Mouse (Mus musculus) embryonic facial prominence, embryonic 14.5 days (tissue): Measurements from ENCODE around the gene Ndufs1. TPM values are rescaled to one million over a fixed set of nuclear protein-coding genes. Genes with fewer than 3 reads are reported as not detected.
A peak's percentile ranks its signal among the peaks of the same experiment; 100 is the strongest.

Experiments
- ATAC-seq: fragments of 200-750 bp; cut with Nextera tagmentation; 2 replicates; pipeline ENCODE4 v1.8.0; 2017; ENCODE audit warnings: low read depth, moderate number of reproducible peaks, moderate TSS enrichment
- DNase-seq: peaks from one replicate; pipeline ENCODE4 v3.0.0-alpha.2; 2015; ENCODE audit warnings: low spot score
- H3K27ac ChIP-seq: fragments of 300-500 bp; sonication (generic); replicated peaks from 2 replicates; pipeline ENCODE4 v1.5.1; 2014; ENCODE audit warnings: low read depth, mild to moderate bottlenecking, low read length, moderate library complexity
- H3K27me3 ChIP-seq: fragments of 300-500 bp; sonication (generic); replicated peaks from 2 replicates; pipeline ENCODE4 v1.6.1; 2014; ENCODE audit warnings: low read length; ENCODE audit not compliant: control insufficient read depth, insufficient read depth
- H3K36me3 ChIP-seq: fragments of 300-500 bp; sonication (generic); 2 replicates; pipeline ENCODE4 v1.6.1; 2014; ENCODE audit warnings: low read length, mixed read lengths; ENCODE audit not compliant: control insufficient read depth, insufficient read depth
- H3K4me1 ChIP-seq: fragments of 300-500 bp; sonication (generic); 2 replicates; pipeline ENCODE4 v1.6.1; 2014; ENCODE audit warnings: antibody characterized with exemption, low read length; ENCODE audit not compliant: control insufficient read depth, insufficient read depth
- H3K4me2 ChIP-seq: fragments of 300-500 bp; sonication (generic); 2 replicates; pipeline ENCODE4 v1.6.1; 2014; ENCODE audit warnings: low read depth, mild to moderate bottlenecking, low read length, moderate library complexity, mixed read lengths
- H3K4me3 ChIP-seq: fragments of 300-500 bp; sonication (generic); 2 replicates; pipeline ENCODE4 v1.5.1; 2014; ENCODE audit warnings: low read depth, mild to moderate bottlenecking, low read length
- H3K9ac ChIP-seq: fragments of 300-500 bp; sonication (generic); 2 replicates; pipeline ENCODE4 v1.6.1; 2014; ENCODE audit warnings: low read depth, mild to moderate bottlenecking, low read length, moderate library complexity, mixed read lengths
- H3K9me3 ChIP-seq: fragments of 300-500 bp; sonication (generic); 2 replicates; pipeline ENCODE4 v1.6.1; 2016; ENCODE audit warnings: low read length; ENCODE audit not compliant: control insufficient read depth
- WGBS: fragments of 180-500 bp; shearing (Covaris S2); extraction: QIAGEN DNeasy Blood & Tissue Kit; methylation state at CpG from one replicate; pipeline ENCODE4 v1.1.7; 2014; 5-methylcytosine and 5-hydroxymethylcytosine counted together
- polyA plus RNA-seq: library from polyadenylated mRNA; unstranded; fragments of >200 nt; fragmentation: Nextera tagmentation; extraction: Ambion mirVana; gene quantifications from 2 replicates; pipeline ENCODE4 v1.2.1, GENCODE M21; 2014

Ndufs1 gene
- polyA plus RNA-seq, 1 experiment from 2014 or later = 122 TPM

DNA sequence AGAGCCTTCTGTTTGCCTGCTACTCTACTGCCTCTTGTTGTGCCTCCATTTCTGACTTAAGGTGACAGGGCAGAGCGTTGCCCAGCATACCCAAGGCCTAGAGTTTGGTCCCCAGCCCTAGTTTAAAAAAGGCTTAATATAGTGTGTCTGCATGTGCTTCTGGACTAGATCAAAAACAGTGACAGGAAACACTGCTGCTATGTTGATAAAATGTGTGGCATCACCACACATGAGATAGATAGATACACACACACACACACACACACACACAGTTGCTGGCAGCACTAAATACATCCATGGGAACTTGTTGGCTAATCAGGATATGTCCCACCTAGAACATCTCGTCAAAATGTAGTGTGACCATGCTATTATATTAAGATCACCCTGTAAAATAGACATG, 56.3 kb downstream of the Ndufs1 start:
- no peaks in the 10 kb centered on the region for H3K4me1 ChIP-seq
- WGBS = 96% methylated on average over 2 of the region's 2 CpGs
- H3K9me3 ChIP-seq = no peaks in the 10 kb centered on the region
- ATAC-seq (no peak), DNase-seq (no peak)
- H3K36me3 ChIP-seq = peaks cover 52% of the 10 kb centered on the region
- H3K9ac ChIP-seq = no peak overlapping the region
- no peak overlapping the region for H3K27ac ChIP-seq
- no peaks in the 10 kb centered on the region for H3K27me3 ChIP-seq
- no peak overlapping the region for H3K4me2 ChIP-seq
- no peak overlapping the region for H3K4me3 ChIP-seq

GRCm38 (mm10) chr1:63119675-63120074, 57.0 kb downstream of the Ndufs1 start:
- ATAC-seq = no peak
- Histone ChIP-seq H3K36me3 (peaks cover 49% of the 10 kb centered on the region), H3K4me1 (no peaks in the 10 kb centered on the region)

DNA sequence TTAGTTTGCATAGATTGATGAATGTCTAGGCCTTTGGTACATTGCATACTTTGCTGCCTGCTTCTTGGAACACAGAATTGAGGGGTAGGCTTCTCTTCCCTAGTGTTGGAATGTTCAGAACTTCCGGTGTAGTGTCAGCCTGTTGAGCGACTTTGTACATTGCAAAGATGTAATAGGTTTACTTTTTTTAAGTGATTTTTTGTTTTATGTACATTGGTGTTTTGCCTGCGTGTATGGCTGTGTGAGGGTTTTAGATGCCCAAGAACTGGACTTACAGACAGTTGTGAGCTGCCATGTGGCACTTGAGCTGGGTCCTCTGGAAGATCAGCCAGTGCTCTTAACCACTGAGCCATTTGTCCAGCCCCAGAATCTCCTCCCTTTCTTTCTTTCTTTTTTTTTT, 61.1 kb downstream of the Ndufs1 start:
- Histone ChIP-seq H3K27ac (peak overlapping the region; percentile 100), H3K4me3 (peak overlapping the region; percentile 87), H3K36me3 (peaks cover 25% of the 10 kb centered on the region), H3K27me3 (no peaks in the 10 kb centered on the region), H3K4me1 (peaks cover 12% of the 10 kb centered on the region), H3K9ac (peak overlapping the region; percentile 100), H3K4me2 (peak overlapping the region; percentile 85), H3K9me3 (no peaks in the 10 kb centered on the region)
- DNase-seq (no peak), ATAC-seq (no peak)
- WGBS = 43% methylated on average over 3 of the region's 3 CpGs

More at GRCm38 (mm10) chr1:63119675-63120074, 57.0 kb downstream of the Ndufs1 start:
- H3K4me2 ChIP-seq = no peak overlapping the region
- no peaks in the 10 kb centered on the region for H3K27me3 ChIP-seq
- H3K27ac ChIP-seq = no peak overlapping the region
- 81% methylated on average over 4 of the region's 4 CpGs for WGBS
- no peak overlapping the region for H3K4me3 ChIP-seq
- H3K9me3 ChIP-seq = no peaks in the 10 kb centered on the region
- no peak for DNase-seq
- no peak overlapping the region for H3K9ac ChIP-seq

- peak overlapping the region; percentile 100 for H3K9ac ChIP-seq
- H3K4me2 ChIP-seq = peak overlapping the region; percentile 85
- WGBS = 28% methylated on average over 4 of the region's 4 CpGs
- no peaks in the 10 kb centered on the region for H3K27me3 ChIP-seq
- H3K36me3 ChIP-seq = peaks cover 20% of the 10 kb centered on the region
- peak overlapping the region; percentile 100 for H3K27ac ChIP-seq
- DNase-seq (no peak), ATAC-seq (no peak)
- H3K4me3 ChIP-seq = peak overlapping the region; percentile 87
- peaks cover 13% of the 10 kb centered on the region for H3K4me1 ChIP-seq
- no peaks in the 10 kb centered on the region for H3K9me3 ChIP-seq
Observed at GRCm38 (mm10) chr1:63115096-63115495, 61.5 kb downstream of the Ndufs1 start.

DNA sequence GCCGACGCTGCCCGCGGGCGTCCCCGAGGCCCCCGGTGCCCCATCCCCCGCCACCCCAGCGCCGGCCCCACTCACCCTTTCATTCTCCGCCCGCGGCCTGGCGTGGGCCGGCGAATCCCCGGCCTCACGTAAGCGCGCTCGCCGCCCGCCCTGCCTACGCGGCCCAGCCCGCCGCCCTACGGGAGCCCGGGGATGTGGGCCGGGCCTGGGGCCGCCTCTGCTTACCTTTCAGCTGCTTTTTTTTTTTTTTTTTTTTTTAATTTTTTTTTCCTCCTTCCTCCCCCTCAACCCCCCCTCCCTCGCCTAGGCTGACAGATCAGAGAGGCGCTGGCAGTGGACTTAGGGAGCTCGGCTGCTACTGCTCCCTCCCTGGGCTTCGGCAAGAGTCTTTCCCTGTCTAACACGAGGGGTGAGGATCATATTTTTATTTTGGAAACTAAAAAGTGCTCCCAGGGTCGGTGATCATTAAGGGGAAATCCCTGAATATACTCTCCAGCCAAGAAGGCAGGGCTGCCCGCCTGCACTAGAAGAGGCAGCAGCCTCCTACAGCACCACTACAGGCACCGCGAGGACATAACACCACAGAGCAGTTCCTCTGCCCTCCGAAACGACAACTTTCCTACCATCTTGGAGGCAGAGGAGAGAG, 62.4 kb downstream of the Ndufs1 start, which contains the start of gene Ino80d:
Gene Ino80d, minus strand, starts transcription at position 532 of the 646 bp plus-strand sequence.
- H3K27ac ChIP-seq = peak within 1 kb of the TSS; percentile 100
- H3K4me1 ChIP-seq = peaks cover 13% of the 10 kb centered on the region
- peak within 1 kb of the TSS; percentile 87 for H3K4me3 ChIP-seq
- WGBS = under 1% methylated on average over 11 of the region's 42 CpGs
- H3K27me3 ChIP-seq = no peaks in the 10 kb centered on the region
- H3K9ac ChIP-seq = peak within 1 kb of the TSS; percentile 100
- H3K4me2 ChIP-seq = peak within 1 kb of the TSS; percentile 85
- peaks cover 13% of the 10 kb centered on the region for H3K36me3 ChIP-seq
- H3K9me3 ChIP-seq = no peaks in the 10 kb centered on the region
- ATAC-seq = peak; percentile 93
- DNase-seq = peak; percentile 94

- ATAC-seq (peak; percentile 48), DNase-seq (peak; percentile 26)
- Histone ChIP-seq H3K9ac (peak overlapping the region; percentile 100), H3K36me3 (peaks cover 7% of the 10 kb centered on the region), H3K27ac (peak overlapping the region; percentile 100), H3K4me2 (peak overlapping the region; percentile 85), H3K4me1 (peaks cover 13% of the 10 kb centered on the region), H3K9me3 (no peaks in the 10 kb centered on the region), H3K4me3 (peak overlapping the region; percentile 87), H3K27me3 (no peaks in the 10 kb centered on the region)
- 3% methylated on average over 6 of the region's 92 CpGs for WGBS
Observed at GRCm38 (mm10) chr1:63113274-63114135, 63.1 kb downstream of the Ndufs1 start.

GRCm38 (mm10) chr1:63112865-63113261, 63.8 kb downstream of the Ndufs1 start:
- DNase-seq (peak; percentile 23), ATAC-seq (no peak)
- H3K4me1 ChIP-seq = peaks cover 13% of the 10 kb centered on the region
- peak overlapping the region; percentile 85 for H3K4me2 ChIP-seq
- H3K27ac ChIP-seq = peak overlapping the region; percentile 100
- H3K27me3 ChIP-seq = no peaks in the 10 kb centered on the region
- 0 out of 2 replicates have a peak, but pooled peaks cover under 1% of the 10 kb centered on the region for H3K36me3 ChIP-seq
- H3K4me3 ChIP-seq = peak overlapping the region; percentile 87
- H3K9ac ChIP-seq = peak overlapping the region; percentile 100
- no peaks in the 10 kb centered on the region for H3K9me3 ChIP-seq
- 2% methylated on average over 11 of the region's 11 CpGs for WGBS

- H3K9me3 ChIP-seq = no peaks in the 10 kb centered on the region
- ATAC-seq (no peak), DNase-seq (no peak)
- peak overlapping the region; percentile 100; the same call in 1 of the 2 replicates for H3K27ac ChIP-seq
- H3K4me1 ChIP-seq = peaks cover 13% of the 10 kb centered on the region
- H3K9ac ChIP-seq = peak overlapping the region; percentile 100
- peak overlapping the region; percentile 85 for H3K4me2 ChIP-seq
- 44% methylated on average over 8 of the region's 8 CpGs for WGBS
- H3K36me3 ChIP-seq = no peaks in the 10 kb centered on the region
- no peaks in the 10 kb centered on the region for H3K27me3 ChIP-seq
- H3K4me3 ChIP-seq = peak overlapping the region; percentile 87
Observed at GRCm38 (mm10) chr1:63112151-63112864, 64.3 kb downstream of the Ndufs1 start.
